Mouse (Mus musculus): ENCODE measurements at regions not wholly inside any gene's neighbourhood (a gene's known extent, or its start where the extent isn't known, plus 50 kb on each side); places are given as distances from the start of the nearest gene placed in this dataset.
"Not testable (repeated sequence)": the region's sequence is repeated elsewhere in the genome, so short reads cannot be mapped to it uniquely, and the experiment has no call there.

DNA sequence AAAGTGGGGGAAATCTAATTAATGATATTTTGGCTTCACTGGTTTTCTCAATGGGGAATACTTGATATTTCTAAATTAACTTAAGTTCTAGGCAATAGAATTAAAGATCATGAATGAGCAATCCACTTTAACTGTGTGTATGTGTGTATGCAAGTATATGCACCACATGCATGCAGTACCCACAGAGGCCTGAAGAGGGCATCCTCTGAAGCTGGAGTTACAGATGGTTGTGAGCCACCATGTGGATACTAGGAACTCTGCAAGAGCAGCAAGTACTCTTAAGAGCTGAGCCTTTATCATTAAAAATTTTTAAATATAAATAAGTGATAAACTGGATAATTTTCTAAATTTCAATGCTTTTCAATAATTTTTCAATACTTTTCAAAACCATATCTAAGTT, 69.0 kb upstream of the Mocs1 start:
- TF ChIP-seq CTCF (IDR thresholded peaks at IDR 0.05; ENCODE audit: borderline replicate concordance, control insufficient read depth, extremely low read depth, insufficient read depth, low read length, poor library complexity), result no peak
- TF ChIP-seq POLR2A (IDR thresholded peaks at IDR 0.05; ENCODE audit: control insufficient read depth, extremely low read depth, insufficient read depth, low read length, poor library complexity), result no peak
- no peaks in the 10 kb centered on the region for H3K27me3 ChIP-seq (ENCODE audit: control insufficient read depth, insufficient read depth, low read length)
- no peak overlapping the region for H3K4me3 ChIP-seq (ENCODE audit: control insufficient read depth, insufficient read depth, low read length)
- H3K36me3 ChIP-seq (ENCODE audit: control insufficient read depth, insufficient read depth, low read length), result no peaks in the 10 kb centered on the region
- no peak overlapping the region for H3K27ac ChIP-seq (ENCODE audit: control insufficient read depth, insufficient read depth, low read length)
- no peak for DNase-seq
- no peaks in the 10 kb centered on the region for H3K4me1 ChIP-seq (replicated peaks; ENCODE audit: control insufficient read depth, insufficient read depth, low read length)

DNA sequence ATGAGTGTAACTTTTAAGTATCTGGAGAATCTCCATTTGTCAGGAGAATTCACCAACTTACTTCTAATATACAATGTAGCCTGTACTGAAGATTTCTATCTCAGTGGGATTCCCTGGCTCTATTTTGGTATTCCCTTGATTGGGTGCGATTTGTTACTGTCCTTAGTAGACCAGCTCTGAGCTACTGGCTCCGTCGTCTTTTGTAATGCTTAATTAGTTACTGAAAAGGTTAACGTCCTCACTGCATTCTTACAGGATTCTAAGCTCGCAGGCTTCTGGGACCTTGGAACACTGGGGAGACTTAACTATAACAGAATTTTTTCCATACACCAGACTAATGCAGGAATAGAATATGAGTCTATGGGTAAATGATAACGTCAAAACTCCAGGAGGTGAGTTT, 67.9 kb upstream of the Mocs1 start:
- not testable (repeated sequence) for H3K4me3 ChIP-seq (ENCODE audit: control insufficient read depth, insufficient read depth, low read length); H3K4me1 ChIP-seq (replicated peaks; ENCODE audit: control insufficient read depth, insufficient read depth, low read length); H3K36me3 ChIP-seq (ENCODE audit: control insufficient read depth, insufficient read depth, low read length); DNase-seq; H3K27me3 ChIP-seq (ENCODE audit: control insufficient read depth, insufficient read depth, low read length); H3K27ac ChIP-seq (ENCODE audit: control insufficient read depth, insufficient read depth, low read length)
- whole genome bisulfite sequencing, result 83% methylated on average over 6 of the region's 6 CpGs

DNA sequence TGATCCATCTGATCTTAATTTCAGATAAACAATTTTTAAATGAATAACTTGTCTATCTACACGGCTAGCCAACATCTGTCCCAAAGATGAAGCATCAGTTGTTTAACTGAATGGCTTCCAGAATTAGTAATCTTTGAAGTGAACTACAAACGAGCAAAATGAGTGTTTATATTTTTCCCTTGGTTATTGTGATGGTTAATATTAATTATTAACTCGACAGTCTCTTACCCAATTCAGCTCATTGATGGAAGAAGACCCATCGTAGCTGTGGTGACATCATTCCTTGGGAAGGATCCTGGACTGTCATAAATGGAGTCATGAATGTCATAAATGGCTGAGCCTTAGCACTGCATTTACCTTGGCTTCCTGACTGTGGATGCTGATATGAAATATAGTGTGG, 60.4 kb upstream of the Mocs1 start:
- Histone ChIP-seq H3K4me3 (ENCODE audit: control insufficient read depth, insufficient read depth, low read length) (no peak overlapping the region), H3K27ac (ENCODE audit: control insufficient read depth, insufficient read depth, low read length) (no peak overlapping the region), H3K4me1 (replicated peaks; ENCODE audit: control insufficient read depth, insufficient read depth, low read length) (no peaks in the 10 kb centered on the region), H3K27me3 (ENCODE audit: control insufficient read depth, insufficient read depth, low read length) (no peaks in the 10 kb centered on the region), H3K36me3 (ENCODE audit: control insufficient read depth, insufficient read depth, low read length) (no peaks in the 10 kb centered on the region)
- DNase-seq, result no peak
- WGBS, result 80% methylated on average over 4 of the region's 4 CpGs
- TF ChIP-seq POLR2A (IDR thresholded peaks at IDR 0.05; ENCODE audit: control insufficient read depth, extremely low read depth, insufficient read depth, low read length, poor library complexity), result no peak

DNA sequence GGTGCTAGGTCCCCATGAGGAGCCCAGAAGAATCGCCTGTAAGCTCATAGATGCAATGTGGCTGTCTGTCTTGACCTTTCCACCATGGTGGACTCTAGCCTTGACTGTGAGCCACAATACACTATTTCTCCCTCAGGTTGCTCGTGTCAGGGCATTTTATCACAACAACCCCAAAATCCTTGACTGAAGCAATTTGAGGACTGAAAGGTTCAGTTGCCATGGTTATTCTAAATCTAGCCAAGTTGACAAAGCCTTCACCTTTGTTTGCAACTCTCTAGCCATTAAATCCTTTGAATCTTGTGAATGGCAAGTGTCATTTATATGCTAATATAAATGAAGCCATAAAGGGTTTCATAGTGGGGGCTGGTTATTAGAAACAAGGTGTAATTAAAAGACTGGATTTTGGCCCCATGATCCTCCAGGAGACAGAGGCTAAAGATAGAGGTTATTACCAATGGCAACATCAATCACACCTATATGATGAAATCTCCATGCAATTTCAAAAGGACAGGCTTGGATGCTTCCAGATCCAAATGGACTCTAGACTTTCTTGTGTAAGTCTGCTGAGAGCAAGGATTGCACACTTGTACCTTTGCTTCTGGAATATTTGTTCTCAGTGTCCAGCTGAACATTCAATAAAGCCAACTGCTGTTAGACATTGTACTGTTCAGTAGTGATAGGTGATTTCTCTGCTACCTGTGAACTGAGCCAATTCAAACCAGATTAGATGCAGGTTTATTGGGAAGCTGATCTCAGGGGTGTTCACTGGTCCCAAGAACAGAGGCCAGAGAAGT, 59.5 kb upstream of the Mocs1 start:
- no peaks in the 10 kb centered on the region for H3K4me1 ChIP-seq (replicated peaks; ENCODE audit: control insufficient read depth, insufficient read depth, low read length)
- no peaks in the 10 kb centered on the region for H3K27me3 ChIP-seq (ENCODE audit: control insufficient read depth, insufficient read depth, low read length)
- no peak for TF ChIP-seq CTCF (IDR thresholded peaks at IDR 0.05; ENCODE audit: borderline replicate concordance, control insufficient read depth, extremely low read depth, insufficient read depth, low read length, poor library complexity)
- TF ChIP-seq POLR2A (IDR thresholded peaks at IDR 0.05; ENCODE audit: control insufficient read depth, extremely low read depth, insufficient read depth, low read length, poor library complexity), result no peak
- no peak for DNase-seq
- 94% methylated on average over 2 of the region's 2 CpGs for WGBS
- no peak overlapping the region for H3K27ac ChIP-seq (ENCODE audit: control insufficient read depth, insufficient read depth, low read length)
- H3K36me3 ChIP-seq (ENCODE audit: control insufficient read depth, insufficient read depth, low read length), result no peaks in the 10 kb centered on the region
- no peak overlapping the region for H3K4me3 ChIP-seq (ENCODE audit: control insufficient read depth, insufficient read depth, low read length)

DNA sequence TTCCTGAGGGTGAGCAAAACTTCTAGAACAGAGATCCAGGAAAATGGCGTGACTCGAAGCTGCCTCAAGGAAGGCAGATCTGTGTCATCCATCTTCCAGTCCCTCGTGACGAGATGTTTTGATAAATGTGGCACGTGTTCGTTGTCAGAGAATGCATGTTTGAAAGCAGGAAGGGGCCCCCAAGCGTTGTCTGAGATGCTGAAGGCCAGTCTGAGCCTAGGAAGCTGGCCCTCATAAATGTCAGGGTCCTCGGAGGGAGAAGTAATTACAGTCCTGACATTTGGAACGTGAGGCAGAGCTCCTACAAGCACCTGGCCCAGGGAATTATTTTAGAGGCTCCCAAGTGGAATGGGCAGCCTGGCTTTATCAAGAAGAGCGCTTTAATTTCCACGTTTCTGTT, 50.5 kb upstream of the Mocs1 start:
- H3K4me3 ChIP-seq (ENCODE audit: control insufficient read depth, insufficient read depth, low read length), result no peak overlapping the region
- no peak for TF ChIP-seq CTCF (IDR thresholded peaks at IDR 0.05; ENCODE audit: borderline replicate concordance, control insufficient read depth, extremely low read depth, insufficient read depth, low read length, poor library complexity)
- TF ChIP-seq POLR2A (IDR thresholded peaks at IDR 0.05; ENCODE audit: control insufficient read depth, extremely low read depth, insufficient read depth, low read length, poor library complexity), result no peak
- H3K27ac ChIP-seq (ENCODE audit: control insufficient read depth, insufficient read depth, low read length), result no peak overlapping the region
- WGBS, result 66% methylated on average over 11 of the region's 11 CpGs
- no peaks in the 10 kb centered on the region for H3K4me1 ChIP-seq (replicated peaks; ENCODE audit: control insufficient read depth, insufficient read depth, low read length)
- no peaks in the 10 kb centered on the region for H3K27me3 ChIP-seq (ENCODE audit: control insufficient read depth, insufficient read depth, low read length)
- DNase-seq, result no peak
- no peaks in the 10 kb centered on the region for H3K36me3 ChIP-seq (ENCODE audit: control insufficient read depth, insufficient read depth, low read length)

Measured in thymus, adult 2 months (tissue).